28 mouse cellular contexts compared by ENCODE assay signal in genomic region chrX:169758001-169758400, GRCm38 (mm10). TPM values are rescaled to one million over a fixed set of nuclear protein-coding genes. Genes with fewer than 3 reads are reported as not detected.
A peak's percentile ranks its signal among the peaks of the same experiment; 100 is the strongest.
DNase-seq lines count a peak whose midpoint lies in the region; ATAC-seq and TF ChIP-seq lines count a peak whose summit lies in the region.
"Had no signal": no experiment of that assay in that cellular context is flagged by ENCODE, and none has a peak within 500 bp of the region (broad histone marks: within the 10 kb centered on the region; RNA-seq: fewer than 3 reads in every experiment).

No protein-coding gene starts in this region.

- peak; percentile 22 for DNase-seq in embryonic facial prominence, embryonic 14.5 days (ENCODE audit: low spot score)
- DNase-seq in embryonic facial prominence, embryonic 10.5 days (ENCODE audit: low spot score): no peak
- no peak for DNase-seq in heart, adult 8-10 months (ENCODE audit: low spot score)
- peak; percentile 2 for DNase-seq in hindbrain, embryonic 14.5 days (ENCODE audit: low spot score)
- DNase-seq in hindbrain, postnatal 0 days (ENCODE audit: low spot score): no peak
- peak; percentile 58 for DNase-seq in 3T3-L1 (ENCODE audit: low read depth, low spot score)
- DNase-seq in frontal cortex, postnatal 14 days (ENCODE audit: low spot score in 2 of 2): no peak
- DNase-seq: adrenal gland, adult 8-10 months; adrenal gland, postnatal 14 days; adrenal gland, postnatal 36 days; cerebellum, adult 11-12 months; cerebellum, adult 2 months; cerebellum, adult 9-10 months; cerebellum, postnatal 10 days; cerebellum, postnatal 25 days; forebrain, postnatal 0 days had no signal

- no peak overlapping the region for H3K4me2 ChIP-seq in embryonic facial prominence, embryonic 14.5 days (ENCODE audit: low read depth, low read length)
- H3K4me2 ChIP-seq in heart, embryonic 13.5 days: no peak overlapping the region
- no peak overlapping the region for H3K4me2 ChIP-seq in hindbrain, embryonic 14.5 days (replicated peaks)
- no peak overlapping the region for H3K4me2 ChIP-seq in hindbrain, postnatal 0 days (ENCODE audit: low read depth, low read length)
- H3K4me2 ChIP-seq: embryonic facial prominence, embryonic 13.5 days; forebrain, embryonic 13.5 days; forebrain, embryonic 15.5 days had no signal

- 69% methylated on average over 3 of the region's 3 CpGs for WGBS in embryonic facial prominence, embryonic 14.5 days
- 89% methylated on average over 3 of the region's 3 CpGs for WGBS in embryonic facial prominence, embryonic 10.5 days
- WGBS in heart, embryonic 13.5 days: 63% methylated on average over 3 of the region's 3 CpGs
- WGBS in hindbrain, embryonic 14.5 days: 83% methylated on average over 3 of the region's 3 CpGs
- WGBS in hindbrain, postnatal 0 days: 82% methylated on average over 3 of the region's 3 CpGs

- TF ChIP-seq CTCF in hindbrain, postnatal 0 days (IDR thresholded peaks at IDR 0.05; ENCODE audit: low read depth): no peak

- no peak for ATAC-seq in embryonic facial prominence, embryonic 14.5 days (ENCODE audit: low read depth)
- no peak for ATAC-seq in heart, embryonic 13.5 days (ENCODE audit: extremely low read depth, insufficient number of reproducible peaks, low FRiP score, low TSS enrichment)
- no peak for ATAC-seq in hindbrain, embryonic 14.5 days (ENCODE audit: low FRiP score)
- ATAC-seq in hindbrain, postnatal 0 days: no peak
- ATAC-seq: activated CD4-positive, CD25-positive, alpha-beta regulatory T cell, adult 4 months; forebrain, embryonic 13.5 days; forebrain, embryonic 15.5 days; forebrain, postnatal 0 days; Patski had no signal

- no peak overlapping the region for H3K9ac ChIP-seq in embryonic facial prominence, embryonic 14.5 days (ENCODE audit: low read depth, low read length)
- H3K9ac ChIP-seq in heart, embryonic 13.5 days: no peak overlapping the region
- no peak overlapping the region for H3K9ac ChIP-seq in hindbrain, embryonic 14.5 days
- H3K9ac ChIP-seq in hindbrain, postnatal 0 days (replicated peaks; ENCODE audit: low read length): no peak overlapping the region
- H3K9ac ChIP-seq: embryonic facial prominence, embryonic 13.5 days; forebrain, embryonic 13.5 days; forebrain, embryonic 15.5 days; forebrain, postnatal 0 days had no signal

- no peak overlapping the region for H3K4me3 ChIP-seq in embryonic facial prominence, embryonic 14.5 days (ENCODE audit: low read depth, low read length)
- H3K4me3 ChIP-seq in embryonic facial prominence, embryonic 10.5 days: no peak overlapping the region
- no peak overlapping the region for H3K4me3 ChIP-seq in heart, embryonic 13.5 days
- no peak overlapping the region for H3K4me3 ChIP-seq in hindbrain, embryonic 14.5 days (replicated peaks; ENCODE audit: low read length)
- H3K4me3 ChIP-seq in hindbrain, postnatal 0 days (ENCODE audit: low read length): no peak overlapping the region
- H3K4me3 ChIP-seq: embryonic facial prominence, embryonic 13.5 days; forebrain, embryonic 13.5 days; forebrain, embryonic 15.5 days had no signal

- no peaks in the 10 kb centered on the region for H3K4me1 ChIP-seq in embryonic facial prominence, embryonic 14.5 days (ENCODE audit: control insufficient read depth, insufficient read depth, low read length)
- no peaks in the 10 kb centered on the region for H3K4me1 ChIP-seq in embryonic facial prominence, embryonic 10.5 days
- H3K4me1 ChIP-seq in heart, embryonic 13.5 days: 0 out of 2 replicates have a peak, but pooled peaks cover 6% of the 10 kb centered on the region
- H3K4me1 ChIP-seq in hindbrain, embryonic 14.5 days (replicated peaks; ENCODE audit: control insufficient read depth, insufficient read depth, low read length): no peaks in the 10 kb centered on the region
- no peaks in the 10 kb centered on the region for H3K4me1 ChIP-seq in hindbrain, postnatal 0 days (ENCODE audit: insufficient read depth, low read length)
- H3K4me1 ChIP-seq: embryonic facial prominence, embryonic 13.5 days; forebrain, embryonic 13.5 days; forebrain, embryonic 15.5 days had no signal

- no peak overlapping the region for H3K27ac ChIP-seq in embryonic facial prominence, embryonic 14.5 days (replicated peaks; ENCODE audit: low read depth, low read length)
- no peak overlapping the region for H3K27ac ChIP-seq in embryonic facial prominence, embryonic 10.5 days (replicated peaks)
- H3K27ac ChIP-seq in heart, embryonic 13.5 days (replicated peaks): 0 out of 2 replicates have a peak overlapping the region, but pooled peaks have one; percentile 48
- no peak overlapping the region for H3K27ac ChIP-seq in hindbrain, embryonic 14.5 days
- no peak overlapping the region for H3K27ac ChIP-seq in hindbrain, postnatal 0 days
- H3K27ac ChIP-seq: embryonic facial prominence, embryonic 13.5 days; forebrain, embryonic 13.5 days; forebrain, embryonic 15.5 days had no signal

- no peaks in the 10 kb centered on the region for H3K36me3 ChIP-seq in embryonic facial prominence, embryonic 14.5 days (ENCODE audit: control insufficient read depth, insufficient read depth, low read length)
- H3K36me3 ChIP-seq in embryonic facial prominence, embryonic 10.5 days (replicated peaks): no peaks in the 10 kb centered on the region
- H3K36me3 ChIP-seq in heart, embryonic 13.5 days: no peaks in the 10 kb centered on the region
- H3K36me3 ChIP-seq in hindbrain, embryonic 14.5 days (replicated peaks; ENCODE audit: control insufficient read depth, insufficient read depth): no peaks in the 10 kb centered on the region
- H3K36me3 ChIP-seq in hindbrain, postnatal 0 days (ENCODE audit: insufficient read depth, low read length): no peaks in the 10 kb centered on the region
- H3K36me3 ChIP-seq: embryonic facial prominence, embryonic 13.5 days; forebrain, embryonic 15.5 days had no signal

- 0 out of 2 replicates have a peak, but pooled peaks cover 3% of the 10 kb centered on the region for H3K27me3 ChIP-seq in embryonic facial prominence, embryonic 14.5 days (replicated peaks; ENCODE audit: control insufficient read depth, insufficient read depth, low read length)
- H3K27me3 ChIP-seq in embryonic facial prominence, embryonic 10.5 days (replicated peaks; ENCODE audit: low read depth, poor library complexity, severe bottlenecking): peaks cover 65% of the 10 kb centered on the region
- no peaks in the 10 kb centered on the region; the same call in 1 of the 2 replicates for H3K27me3 ChIP-seq in heart, embryonic 13.5 days (replicated peaks)
- peaks cover 29% of the 10 kb centered on the region for H3K27me3 ChIP-seq in hindbrain, embryonic 14.5 days (ENCODE audit: control insufficient read depth, insufficient read depth, low read length)
- H3K27me3 ChIP-seq in hindbrain, postnatal 0 days (ENCODE audit: insufficient read depth, low read length): no peaks in the 10 kb centered on the region
- H3K27me3 ChIP-seq: forebrain, embryonic 15.5 days; Patski had no signal

- no peaks in the 10 kb centered on the region for H3K9me3 ChIP-seq in embryonic facial prominence, embryonic 14.5 days (ENCODE audit: control insufficient read depth, low read length)
- H3K9me3 ChIP-seq in embryonic facial prominence, embryonic 10.5 days: no peaks in the 10 kb centered on the region
- H3K9me3 ChIP-seq in heart, embryonic 13.5 days: no peaks in the 10 kb centered on the region
- H3K9me3 ChIP-seq in hindbrain, embryonic 14.5 days (ENCODE audit: control insufficient read depth, low read length): no peaks in the 10 kb centered on the region
- no peaks in the 10 kb centered on the region for H3K9me3 ChIP-seq in hindbrain, postnatal 0 days (ENCODE audit: low read length)
- H3K9me3 ChIP-seq: embryonic facial prominence, embryonic 13.5 days; forebrain, embryonic 13.5 days; forebrain, embryonic 15.5 days had no signal

RNA-seq across cellular contexts. Expression of gene 4933400A11Rik, which starts 21.4 kb away (rescaled TPM):
- polyA plus RNA-seq in embryonic facial prominence, embryonic 14.5 days (2014; fragmentation: Nextera tagmentation; extraction: Ambion mirVana): 0.21 and 0.34 TPM in 2 replicates
- polyA plus RNA-seq in embryonic facial prominence, embryonic 10.5 days (2016; fragmentation: Nextera tagmentation; extraction: Ambion mirVana): 0.27 and 0.33 TPM in 2 replicates
- polyA plus RNA-seq in heart, embryonic 13.5 days (2015; fragmentation: Nextera tagmentation; extraction: Ambion mirVana): 0.24 TPM in 2 replicates
- total RNA-seq in heart, adult 8-10 months (2022): not detected
- not detected in 2 replicates for polyA plus RNA-seq in hindbrain, embryonic 14.5 days (2014; fragmentation: Nextera tagmentation; extraction: Ambion mirVana)
- not detected in 2 replicates for total RNA-seq in hindbrain, postnatal 0 days (2014; rRNA removed)
- not detected in 2 replicates for polyA plus RNA-seq in hindbrain, postnatal 0 days (2015; fragmentation: Nextera tagmentation; extraction: Ambion mirVana)
- total RNA-seq: adrenal gland, adult 18-20 months; adrenal gland, adult 8-10 months; adrenal gland, postnatal 14 days; adrenal gland, postnatal 36 days; ES-E14; forebrain, postnatal 0 days; MEL had no signal
- polyA plus RNA-seq: activated CD4-positive, CD25-positive, alpha-beta regulatory T cell, adult 4 months; C2C12; cerebellum, adult 2 months; cortical plate, adult 2 months; embryonic facial prominence, embryonic 11.5 days; forebrain, embryonic 13.5 days; forebrain, embryonic 15.5 days; forebrain, postnatal 0 days; Patski had no signal

Comparison
In these comparisons a context has a peak if more than half of its experiments do, and no peak if none do; other contexts are left out.
1. DNase-seq: peak in embryonic facial prominence, embryonic 14.5 days (single experiment), hindbrain, embryonic 14.5 days (single experiment) and 3T3-L1 (single experiment); none in embryonic facial prominence, embryonic 10.5 days (single experiment), heart, adult 8-10 months (single experiment), hindbrain, postnatal 0 days (single experiment) and frontal cortex, postnatal 14 days (0 of 2).